Mouse (Mus musculus) C2C12 (cell line): Measurements from ENCODE around the gene Cdc14a.

Source experiments
- CEBPB ChIP-seq: IDR thresholded peaks from one replicate; pipeline ENCODE4 v1.6.1; 2011; ENCODE audit warnings: low read depth, mild to moderate bottlenecking, control low read depth, moderate library complexity
- CTCF ChIP-seq: IDR thresholded peaks from one replicate; pipeline ENCODE4 v1.5.1; 2011; ENCODE audit not compliant: control insufficient read depth, insufficient read depth, insufficient read length
- FOSL1 ChIP-seq: IDR thresholded peaks from one replicate; pipeline ENCODE4 v1.8.0; 2011; ENCODE audit warnings: mild to moderate bottlenecking, low read length; ENCODE audit not compliant: poor library complexity, insufficient read depth, severe bottlenecking
- MAX ChIP-seq: IDR thresholded peaks from one replicate; pipeline ENCODE4 v1.6.1; 2011; ENCODE audit warnings: mild to moderate bottlenecking, control low read depth
- MYOD1 ChIP-seq: IDR thresholded peaks from one replicate; pipeline ENCODE4 v1.6.1; 2011; ENCODE audit warnings: low read depth; ENCODE audit not compliant: control insufficient read depth, insufficient read length
- MYOG ChIP-seq: IDR thresholded peaks from one replicate; pipeline ENCODE4 v1.6.1; 2011; ENCODE audit not compliant: control insufficient read depth, insufficient read length; ENCODE audit errors: extremely low read depth
- USF1 ChIP-seq: IDR thresholded peaks from one replicate; pipeline ENCODE4 v1.6.1; 2011; ENCODE audit warnings: low read depth, mild to moderate bottlenecking, control low read depth, moderate library complexity

DNA sequence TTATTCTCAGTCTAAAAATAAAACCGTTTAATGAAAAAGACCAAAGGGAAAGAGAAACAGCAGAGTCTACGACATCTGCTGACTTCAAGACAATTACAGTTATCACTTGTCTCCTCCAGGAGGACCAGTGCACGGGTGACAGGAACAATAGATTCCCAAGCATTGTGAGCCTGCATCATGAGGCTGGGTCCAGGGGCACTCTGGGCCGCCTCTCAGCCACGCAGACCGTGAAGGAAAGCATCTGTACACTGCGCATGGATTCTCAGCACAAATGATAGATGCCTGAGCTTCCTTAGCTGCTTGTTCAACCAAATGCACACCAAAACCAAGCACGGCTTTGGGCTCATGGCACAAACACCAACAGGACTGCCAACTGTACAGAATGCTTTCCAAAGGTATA is 146.7 kb downstream of the Cdc14a start:
- TF ChIP-seq CTCF (no peak), MYOD1 (no peak), MYOG (no peak), MAX (no peak), USF1 (no peak), CEBPB (no peak), FOSL1 (no peak)
